Mouse (Mus musculus): ENCODE results near the gene Ppp1r14a. TPM values are rescaled to one million over a fixed set of nuclear protein-coding genes. Genes with fewer than 3 reads are reported as not detected.

The Ppp1r14a gene
- polyA plus RNA-seq, 1 experiment from 2014 or later = 14.9 TPM

DNA sequence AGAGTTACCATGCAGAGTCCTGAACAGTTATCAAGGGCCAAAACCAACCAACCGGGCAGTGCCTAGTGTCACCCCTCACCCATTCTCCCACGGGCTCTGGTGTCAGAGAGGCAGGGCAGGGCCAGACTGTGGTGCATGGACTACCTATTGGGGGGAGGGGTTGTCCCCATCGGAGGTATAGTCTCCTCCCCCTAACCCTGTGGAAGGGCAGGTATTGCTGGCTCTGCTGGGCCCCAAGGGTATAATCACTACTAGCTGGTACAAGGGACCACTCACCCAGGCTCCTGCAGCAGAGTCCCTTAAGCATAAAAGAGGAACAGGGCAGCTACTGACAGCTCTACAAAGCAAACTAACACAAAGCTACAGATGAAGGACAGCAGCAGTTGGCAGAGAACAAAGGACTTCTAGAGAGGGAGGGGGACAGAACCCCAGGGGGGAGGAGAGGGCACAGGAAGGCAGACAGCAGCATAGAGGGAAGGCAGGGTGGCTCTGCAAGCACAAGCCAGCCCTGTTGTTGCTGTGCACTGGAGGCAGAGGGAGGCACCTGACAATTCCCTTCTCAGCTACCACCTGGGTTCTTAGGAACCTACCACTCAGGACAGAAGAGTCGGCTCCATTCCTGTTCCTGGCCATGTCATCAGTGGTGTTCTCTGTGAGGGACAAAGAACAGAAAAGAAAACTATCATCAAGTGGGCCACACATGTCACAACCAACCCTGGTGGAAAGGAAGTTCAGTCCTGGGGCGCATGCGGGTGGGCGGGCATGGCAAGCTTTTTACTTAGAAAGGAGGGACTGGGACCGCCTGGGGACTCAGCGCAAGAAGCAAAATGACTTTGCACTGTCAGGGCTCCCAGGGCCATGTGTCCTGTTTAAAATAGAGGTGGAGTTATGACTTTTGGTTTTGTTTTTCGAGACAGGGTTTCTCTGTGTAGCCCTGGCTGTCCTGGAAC lies 29.1 kb upstream of the Ppp1r14a start:
- 77% methylated on average over 10 of the region's 10 CpGs for WGBS
- ATAC-seq (ENCODE audit: extremely low read depth, insufficient number of reproducible peaks, low FRiP score, low TSS enrichment) = no peak
- H3K27ac ChIP-seq (replicated peaks) = no peak overlapping the region
- H3K27me3 ChIP-seq (replicated peaks) = no peaks in the 10 kb centered on the region
- 0 out of 2 replicates have a peak, but pooled peaks cover 3% of the 10 kb centered on the region for H3K36me3 ChIP-seq
- H3K4me1 ChIP-seq = peaks cover 38% of the 10 kb centered on the region
- H3K4me3 ChIP-seq = no peak overlapping the region
- H3K9me3 ChIP-seq = no peaks in the 10 kb centered on the region
- H3K9ac ChIP-seq = 0 out of 2 replicates have a peak overlapping the region, but pooled peaks have one; percentile 8
- H3K4me2 ChIP-seq = no peak overlapping the region

- Histone ChIP-seq H3K9ac (peak overlapping the region; percentile 40; the same call in 1 of the 2 replicates), H3K27ac (replicated peaks) (no peak overlapping the region), H3K36me3 (0 out of 2 replicates have a peak, but pooled peaks cover 2% of the 10 kb centered on the region), H3K4me2 (no peak overlapping the region; the same call in 1 of the 2 replicates), H3K27me3 (replicated peaks) (no peaks in the 10 kb centered on the region), H3K4me1 (peaks cover 45% of the 10 kb centered on the region), H3K9me3 (no peaks in the 10 kb centered on the region), H3K4me3 (no peak overlapping the region)
- no peak for ATAC-seq (ENCODE audit: extremely low read depth, insufficient number of reproducible peaks, low FRiP score, low TSS enrichment)
- 54% methylated on average over 6 of the region's 6 CpGs for WGBS
Observed at GRCm38 (mm10) chr7:29262151-29262550, 27.0 kb upstream of the Ppp1r14a start.

GRCm38 (mm10) chr7:29263831-29264230 lies 25.3 kb upstream of the Ppp1r14a start:
- Histone ChIP-seq H3K27ac (replicated peaks) (no peak overlapping the region), H3K4me3 (no peak overlapping the region), H3K27me3 (replicated peaks) (no peaks in the 10 kb centered on the region), H3K4me2 (no peak overlapping the region), H3K4me1 (peaks cover 33% of the 10 kb centered on the region), H3K9ac (no peak overlapping the region), H3K36me3 (no peaks in the 10 kb centered on the region), H3K9me3 (no peaks in the 10 kb centered on the region)
- no peak for ATAC-seq (ENCODE audit: extremely low read depth, insufficient number of reproducible peaks, low FRiP score, low TSS enrichment)
- 77% methylated on average over 3 of the region's 3 CpGs for WGBS

DNA sequence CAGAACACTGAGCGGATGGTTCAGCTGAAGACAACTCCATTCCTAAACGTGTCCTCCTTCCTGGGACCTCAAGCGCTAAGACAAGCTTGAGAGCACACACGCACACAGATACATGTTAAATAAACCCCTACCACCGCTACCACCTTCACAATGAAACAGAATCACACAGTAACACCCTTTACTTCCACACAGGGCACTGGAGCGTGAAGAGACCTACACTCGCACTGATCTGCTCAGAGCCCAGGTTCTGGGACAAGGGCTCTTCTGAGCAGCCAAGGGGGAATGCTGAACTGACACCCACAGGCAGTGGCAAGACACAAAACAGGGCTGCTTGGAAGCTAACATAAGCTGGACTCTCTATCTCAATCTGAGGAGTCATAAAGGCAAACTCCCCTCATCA lies 23.5 kb upstream of the Ppp1r14a start:
- Histone ChIP-seq H3K36me3 (no peaks in the 10 kb centered on the region), H3K4me1 (peaks cover 26% of the 10 kb centered on the region), H3K9ac (no peak overlapping the region), H3K4me3 (no peak overlapping the region), H3K4me2 (no peak overlapping the region), H3K9me3 (no peaks in the 10 kb centered on the region), H3K27ac (replicated peaks) (no peak overlapping the region), H3K27me3 (replicated peaks) (no peaks in the 10 kb centered on the region)
- ATAC-seq (ENCODE audit: extremely low read depth, insufficient number of reproducible peaks, low FRiP score, low TSS enrichment) = no peak
- 69% methylated on average over 7 of the region's 7 CpGs for WGBS

- Histone ChIP-seq H3K4me2 (no peak overlapping the region), H3K36me3 (no peaks in the 10 kb centered on the region), H3K4me3 (no peak overlapping the region), H3K27ac (replicated peaks) (no peak overlapping the region), H3K27me3 (replicated peaks) (no peaks in the 10 kb centered on the region), H3K9ac (no peak overlapping the region), H3K4me1 (peaks cover 37% of the 10 kb centered on the region), H3K9me3 (no peaks in the 10 kb centered on the region)
- 66% methylated on average over 4 of the region's 4 CpGs for WGBS
- ATAC-seq (ENCODE audit: extremely low read depth, insufficient number of reproducible peaks, low FRiP score, low TSS enrichment) = no peak
Observed at GRCm38 (mm10) chr7:29266931-29267330, 22.2 kb upstream of the Ppp1r14a start.

DNA sequence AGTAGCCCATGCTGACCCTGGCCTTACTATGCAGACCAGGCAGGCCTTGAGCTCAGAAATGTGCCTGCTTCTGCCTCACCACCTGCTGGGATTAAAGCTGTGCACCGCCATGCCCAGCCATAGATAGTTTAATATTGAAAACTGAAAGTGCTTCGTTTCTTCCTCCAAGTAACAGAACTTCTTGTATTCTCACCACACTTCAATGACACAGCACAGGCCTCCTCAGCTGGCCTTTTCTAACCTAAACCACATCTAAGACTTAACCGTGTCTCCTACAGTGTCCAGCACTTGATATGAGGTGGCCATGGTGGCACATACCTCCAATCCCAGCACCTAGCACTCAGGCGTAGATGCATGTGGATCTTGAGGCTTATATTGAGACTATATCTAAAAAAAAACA lies 18.7 kb upstream of the Ppp1r14a start:
- Histone ChIP-seq H3K27me3 (replicated peaks) (no peaks in the 10 kb centered on the region), H3K4me1 (peaks cover 49% of the 10 kb centered on the region), H3K9me3 (no peaks in the 10 kb centered on the region), H3K36me3 (no peaks in the 10 kb centered on the region), H3K9ac (no peak overlapping the region), H3K27ac (replicated peaks) (no peak overlapping the region), H3K4me2 (no peak overlapping the region), H3K4me3 (no peak overlapping the region)
- ATAC-seq (ENCODE audit: extremely low read depth, insufficient number of reproducible peaks, low FRiP score, low TSS enrichment) = no peak
- whole genome bisulfite sequencing = 77% methylated on average over 4 of the region's 4 CpGs

DNA sequence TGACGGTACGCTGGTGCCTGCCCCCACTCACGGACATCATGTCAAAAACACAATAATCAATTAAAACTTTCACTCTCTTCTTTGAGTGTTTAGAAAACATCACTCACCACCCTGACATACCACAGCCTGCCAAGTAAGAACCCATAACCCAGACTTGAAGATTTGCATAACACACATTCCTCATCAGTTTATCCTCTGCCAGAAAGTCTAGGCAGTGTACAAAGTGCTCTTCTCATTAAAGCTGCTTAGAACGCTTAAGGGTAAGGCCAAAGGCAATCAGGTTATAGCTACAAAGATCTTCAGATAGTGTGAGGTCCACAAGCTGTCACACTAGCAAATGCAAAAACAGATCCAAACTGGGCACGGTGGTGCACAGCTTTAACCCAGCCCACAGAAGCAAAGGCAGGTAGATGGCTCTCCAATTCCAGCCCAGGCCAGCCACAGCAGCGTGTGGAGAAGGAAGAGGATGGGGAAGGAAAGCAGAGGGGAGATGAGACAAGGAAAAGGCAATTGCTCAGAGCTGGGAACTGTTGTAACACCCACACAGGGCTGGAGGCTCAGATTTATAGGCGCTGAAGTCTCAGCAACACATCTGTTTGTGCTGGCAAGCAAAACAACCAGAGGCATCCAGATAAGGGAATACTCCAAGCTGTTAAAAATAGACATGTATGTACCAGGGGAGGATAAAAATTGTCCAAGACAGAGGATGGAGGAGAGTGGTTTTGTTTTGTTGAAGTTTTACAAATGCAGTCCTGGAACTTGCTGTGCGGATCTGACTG lies 17.2 kb upstream of the Ppp1r14a start:
- no peaks in the 10 kb centered on the region for H3K9me3 ChIP-seq
- WGBS = 43% methylated on average over 8 of the region's 8 CpGs
- H3K27ac ChIP-seq (replicated peaks) = peak overlapping the region; percentile 83
- no peaks in the 10 kb centered on the region for H3K27me3 ChIP-seq (replicated peaks)
- H3K36me3 ChIP-seq = no peaks in the 10 kb centered on the region
- no peak overlapping the region for H3K4me3 ChIP-seq
- H3K4me1 ChIP-seq = peaks cover 43% of the 10 kb centered on the region
- H3K9ac ChIP-seq = peak overlapping the region; percentile 55
- ATAC-seq (ENCODE audit: extremely low read depth, insufficient number of reproducible peaks, low FRiP score, low TSS enrichment) = no peak
- H3K4me2 ChIP-seq = peak overlapping the region; percentile 39

- Histone ChIP-seq H3K4me2 (no peak overlapping the region), H3K27me3 (replicated peaks) (peaks cover 13% of the 10 kb centered on the region), H3K4me1 (peaks cover 61% of the 10 kb centered on the region), H3K4me3 (no peak overlapping the region), H3K27ac (replicated peaks) (no peak overlapping the region; the same call in 1 of the 2 replicates), H3K9me3 (no peaks in the 10 kb centered on the region), H3K9ac (no peak overlapping the region), H3K36me3 (no peaks in the 10 kb centered on the region)
- no peak for ATAC-seq (ENCODE audit: extremely low read depth, insufficient number of reproducible peaks, low FRiP score, low TSS enrichment)
- WGBS = 50% methylated on average over 5 of the region's 5 CpGs
Observed at GRCm38 (mm10) chr7:29276715-29277114, 12.4 kb upstream of the Ppp1r14a start.

DNA sequence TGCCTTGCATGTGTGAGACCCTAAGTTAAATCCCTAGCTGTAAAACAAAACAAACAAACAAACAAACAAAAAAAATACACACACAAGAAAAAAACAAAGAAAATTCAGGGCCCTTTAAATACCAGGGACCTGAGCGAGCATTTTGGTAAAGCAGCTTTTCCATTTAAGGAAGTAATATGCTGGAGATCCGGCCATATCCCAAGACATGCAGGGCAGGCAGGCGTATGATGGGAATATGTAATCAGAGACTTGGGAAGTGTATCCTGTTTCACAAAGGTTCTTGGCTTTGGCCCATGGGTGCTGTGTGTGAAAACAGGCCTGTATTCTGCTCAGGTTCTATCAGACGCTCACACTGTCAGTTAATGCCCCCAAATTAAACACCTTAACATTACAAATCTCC lies 11.6 kb upstream of the Ppp1r14a start:
- peaks cover 58% of the 10 kb centered on the region for H3K4me1 ChIP-seq
- H3K36me3 ChIP-seq = no peaks in the 10 kb centered on the region
- H3K4me2 ChIP-seq = no peak overlapping the region
- peaks cover 21% of the 10 kb centered on the region for H3K27me3 ChIP-seq (replicated peaks)
- no peak overlapping the region for H3K27ac ChIP-seq (replicated peaks)
- no peak overlapping the region for H3K4me3 ChIP-seq
- no peaks in the 10 kb centered on the region for H3K9me3 ChIP-seq
- no peak overlapping the region for H3K9ac ChIP-seq
- ATAC-seq (ENCODE audit: extremely low read depth, insufficient number of reproducible peaks, low FRiP score, low TSS enrichment) = no peak
- 77% methylated on average over 4 of the region's 4 CpGs for WGBS

DNA sequence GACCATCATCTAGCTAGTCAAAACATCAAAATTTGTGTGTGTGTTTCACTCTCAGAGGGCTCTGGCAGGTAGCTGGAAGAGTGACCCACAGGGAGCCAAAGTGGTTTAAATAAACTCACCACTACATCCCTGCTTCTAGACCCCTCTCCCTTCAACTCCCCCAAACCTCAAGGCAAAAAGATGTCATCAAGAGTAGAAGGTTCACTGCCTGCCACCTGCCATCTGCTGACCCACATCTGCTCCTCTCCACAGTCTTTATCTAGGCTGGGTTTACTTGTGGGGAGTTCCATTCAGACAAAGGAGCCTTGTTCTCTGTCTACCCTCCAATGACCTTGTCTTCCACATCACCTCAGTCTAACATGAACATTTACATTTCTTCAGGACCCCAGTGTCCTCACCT lies 9.8 kb upstream of the Ppp1r14a start:
- Histone ChIP-seq H3K4me1 (peaks cover 42% of the 10 kb centered on the region), H3K36me3 (no peaks in the 10 kb centered on the region), H3K27me3 (replicated peaks) (peaks cover 34% of the 10 kb centered on the region), H3K9me3 (no peaks in the 10 kb centered on the region), H3K9ac (no peak overlapping the region), H3K4me2 (peak overlapping the region; percentile 98), H3K4me3 (no peak overlapping the region), H3K27ac (replicated peaks) (peak overlapping the region; percentile 57)
- no peak for ATAC-seq (ENCODE audit: extremely low read depth, insufficient number of reproducible peaks, low FRiP score, low TSS enrichment)

GRCm38 (mm10) chr7:29279924-29280323 lies 9.2 kb upstream of the Ppp1r14a start:
- no peak for ATAC-seq (ENCODE audit: extremely low read depth, insufficient number of reproducible peaks, low FRiP score, low TSS enrichment)
- H3K4me1 ChIP-seq = peaks cover 38% of the 10 kb centered on the region
- H3K9ac ChIP-seq = no peak overlapping the region
- H3K27ac ChIP-seq (replicated peaks) = peak overlapping the region; percentile 57
- peaks cover 41% of the 10 kb centered on the region for H3K27me3 ChIP-seq (replicated peaks)
- 19% methylated on average over 8 of the region's 8 CpGs for WGBS
- peak overlapping the region; percentile 98 for H3K4me2 ChIP-seq
- H3K9me3 ChIP-seq = no peaks in the 10 kb centered on the region
- H3K36me3 ChIP-seq = no peaks in the 10 kb centered on the region
- H3K4me3 ChIP-seq = peak overlapping the region; percentile 71; the same call in 1 of the 2 replicates

All from heart, embryonic 13.5 days (tissue).